Mouse (Mus musculus) left cerebral cortex, adult 8-10 months (tissue): ENCODE results near the gene Zfp593. TPM values are rescaled to one million over a fixed set of nuclear protein-coding genes. Genes with fewer than 3 reads are reported as not detected.
"Not testable (repeated sequence)": the region's sequence is repeated elsewhere in the genome, so short reads cannot be mapped to it uniquely, and the experiment has no call there.

ENCODE experiments used
- DNase-seq, 2 experiments: peaks; one replicate each; pipeline ENCODE4 v3.0.0; 2022; ENCODE audit warnings: low spot score in 2 of 2
- total RNA-seq, 4 experiments: library from RNA; stranded (reverse); gene quantifications; 2 replicates each; pipeline ENCODE4 v1.2.4; 2022

The Zfp593 gene
- 10 to 100 TPM; 10.9 to 12.1 (median 11.3) TPM for total RNA-seq

DNA sequence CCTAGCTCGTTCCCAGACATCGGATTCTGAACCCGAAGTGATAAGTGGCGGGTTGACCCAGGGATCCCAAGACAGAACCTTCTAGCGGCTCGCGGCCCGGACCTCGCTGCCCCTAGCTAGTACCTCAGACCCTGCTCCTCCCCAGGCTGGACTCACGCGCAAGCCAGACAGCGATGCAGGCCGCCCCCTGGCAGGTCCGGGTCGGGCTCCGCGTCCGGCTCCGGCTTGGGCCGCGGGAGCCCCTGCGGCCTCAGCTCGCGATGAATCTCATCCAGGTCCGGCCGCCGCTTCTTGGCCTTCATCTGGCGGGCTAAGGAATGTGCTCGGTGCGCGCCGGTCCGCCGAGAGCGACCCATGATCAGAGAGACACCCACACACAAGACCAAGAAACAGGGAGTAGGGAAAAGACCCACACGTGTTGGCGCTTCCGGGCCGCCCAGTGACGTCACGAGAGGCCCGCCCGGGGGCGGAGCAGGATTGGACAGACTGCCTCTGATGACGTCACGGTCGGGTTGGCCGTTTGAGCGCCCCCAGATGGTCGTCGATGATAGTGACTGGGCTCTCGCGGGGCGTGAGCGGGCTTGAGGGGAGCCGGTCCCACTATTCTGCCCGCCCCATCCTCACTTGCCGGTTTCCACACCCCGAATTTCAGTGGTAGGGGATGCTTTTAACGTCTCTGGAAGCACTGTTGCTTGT, at the start of gene Zfp593:
Gene Zfp593 (minus strand): TSS at position 445 of the 696 bp plus-strand sequence.
- DNase-seq = peak; percentile 91 to 92

DNA sequence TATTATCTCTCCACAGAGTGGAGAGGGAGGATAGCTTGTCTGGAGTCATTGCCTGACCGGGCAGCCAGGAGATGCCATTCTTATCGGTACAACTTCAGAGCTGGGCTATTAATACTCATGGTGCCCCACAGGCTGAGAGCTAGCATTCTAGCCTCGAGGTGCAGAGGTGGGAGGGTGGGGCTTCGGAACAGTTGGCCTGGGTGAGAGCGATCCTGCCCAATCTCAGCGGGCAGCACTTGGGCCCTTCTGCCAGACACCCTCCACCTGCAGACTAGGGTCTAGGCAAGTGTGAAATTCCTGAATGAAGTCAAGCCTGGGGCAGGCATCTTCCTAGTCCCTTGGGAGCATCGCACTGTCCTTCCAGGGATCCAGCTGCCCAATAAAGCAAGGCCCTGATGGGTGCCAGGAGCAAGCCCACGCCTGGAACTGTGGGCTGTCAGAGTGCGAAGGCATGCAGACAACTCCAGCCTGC, 48.3 kb upstream of the Zfp593 start:
- no peak for DNase-seq

DNA sequence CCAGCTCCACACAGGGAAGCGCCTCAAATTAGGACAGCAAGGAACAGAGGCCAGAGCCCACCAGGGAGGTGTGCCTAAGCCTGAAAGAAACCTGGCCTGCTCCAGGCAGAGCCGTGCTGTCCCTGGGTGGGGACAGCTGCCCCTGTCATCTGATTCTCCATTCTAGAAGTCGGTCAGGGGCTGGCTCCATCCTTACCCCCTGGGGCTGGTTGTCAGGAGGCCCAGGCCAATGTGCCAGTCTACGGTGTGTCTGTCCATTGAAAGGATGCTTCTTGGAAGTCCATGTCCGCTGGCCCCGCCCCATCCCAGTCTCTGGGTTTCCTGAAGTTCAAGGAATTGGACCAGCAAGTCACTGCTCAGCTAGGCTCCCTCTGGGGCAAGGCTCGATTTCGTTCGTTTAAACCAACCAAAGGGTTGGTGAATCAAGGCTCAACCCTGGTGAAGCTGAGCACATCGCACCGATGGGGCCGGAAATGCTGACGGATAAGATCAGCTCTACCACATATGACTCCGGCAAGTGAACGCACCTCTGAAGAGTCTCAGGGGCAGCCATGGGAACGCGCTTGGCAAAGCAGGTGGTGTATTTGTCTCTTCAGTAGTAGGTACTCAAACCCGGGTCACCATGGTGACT, 47.8 kb upstream of the Zfp593 start:
- no peak for DNase-seq

DNA sequence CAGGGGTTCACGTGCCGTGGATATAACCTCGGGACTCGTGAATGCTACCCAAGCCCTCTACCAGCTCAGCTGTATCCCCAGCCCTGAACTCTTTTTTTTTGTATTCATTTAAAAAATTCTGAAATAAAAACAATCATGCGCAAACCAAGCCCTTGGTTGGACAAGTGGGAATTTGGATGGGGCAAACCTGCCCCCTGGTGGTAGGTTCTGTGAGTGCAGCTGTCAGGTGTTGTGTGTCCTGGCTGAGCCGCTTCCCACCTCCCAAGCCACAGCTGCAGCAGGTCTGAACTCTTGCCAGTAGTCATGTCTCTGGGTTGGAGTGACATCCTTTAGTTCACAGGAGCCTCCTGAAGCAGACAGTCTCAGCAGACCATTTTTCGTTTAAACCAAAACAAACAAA, 46.7 kb upstream of the Zfp593 start:
- peak in 1 of 2 experiments; percentile 54 for DNase-seq

DNA sequence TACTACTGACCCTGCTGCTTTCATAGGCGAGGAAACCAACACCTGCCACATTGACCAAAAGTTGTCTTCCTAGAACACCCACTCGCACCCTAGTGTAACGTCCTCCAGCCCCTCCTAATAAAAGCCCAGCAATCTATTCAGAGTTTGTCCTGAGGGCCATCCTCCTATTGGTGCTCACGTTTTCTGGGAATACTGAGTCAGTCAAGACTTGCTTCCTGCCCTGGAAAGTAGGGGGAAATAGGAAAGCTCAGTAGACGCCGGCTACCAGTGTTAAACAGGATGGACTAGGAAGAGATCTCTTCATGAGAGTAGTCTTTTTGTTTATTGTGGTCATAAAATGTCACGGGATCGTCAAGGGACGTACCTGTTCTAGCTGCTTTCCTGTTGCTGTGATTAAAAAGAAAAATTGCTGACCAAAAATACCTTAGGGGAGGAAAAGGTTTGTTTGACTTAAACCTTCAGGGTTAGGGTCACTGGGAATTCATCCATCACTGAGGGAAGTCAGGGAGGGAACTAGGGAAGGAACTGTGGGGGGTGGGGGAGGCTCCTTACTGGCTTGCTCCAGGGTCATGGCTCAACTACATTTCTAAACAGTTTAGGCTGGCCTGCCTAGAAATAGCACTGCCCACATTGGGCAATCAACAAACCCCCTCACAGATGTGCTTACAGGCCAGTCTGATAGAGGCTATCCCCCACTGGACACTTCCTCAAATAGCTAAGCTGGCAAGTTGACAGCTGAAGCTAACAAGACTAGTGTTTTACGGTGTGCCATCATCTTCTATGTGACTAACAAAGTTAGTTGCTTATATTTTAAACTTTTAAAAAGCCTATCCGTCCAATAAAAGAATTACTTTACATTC, 43.2 kb upstream of the Zfp593 start:
- no peak for DNase-seq

DNA sequence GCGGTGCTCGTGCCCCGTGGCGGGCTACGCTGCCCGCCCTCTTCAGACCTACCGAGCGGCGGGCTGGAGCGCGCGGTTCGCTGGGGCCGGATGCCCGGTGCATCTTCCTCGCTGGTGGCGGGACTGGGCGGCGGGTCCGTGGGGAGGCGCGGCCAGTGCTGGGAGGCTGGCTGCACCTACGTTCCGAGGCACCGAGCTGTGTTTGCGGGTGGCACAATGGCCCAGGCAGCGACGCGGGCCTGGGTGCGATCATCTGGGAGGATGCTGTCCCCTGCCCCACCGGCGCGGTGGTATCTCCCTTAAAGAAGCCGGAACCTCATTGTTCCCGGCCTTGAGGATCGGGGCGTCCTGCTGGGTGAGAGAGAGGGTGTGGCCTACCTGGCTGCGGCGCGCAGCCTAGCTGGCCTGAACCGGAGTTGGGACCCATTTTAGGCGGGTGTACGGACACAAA, 42.2 kb upstream of the Zfp593 start, which contains the start of gene Pdik1l:
Gene Pdik1l (minus strand): TSS at position 321 of the 451 bp plus-strand sequence.
- DNase-seq = peak; percentile 58 to 63

DNA sequence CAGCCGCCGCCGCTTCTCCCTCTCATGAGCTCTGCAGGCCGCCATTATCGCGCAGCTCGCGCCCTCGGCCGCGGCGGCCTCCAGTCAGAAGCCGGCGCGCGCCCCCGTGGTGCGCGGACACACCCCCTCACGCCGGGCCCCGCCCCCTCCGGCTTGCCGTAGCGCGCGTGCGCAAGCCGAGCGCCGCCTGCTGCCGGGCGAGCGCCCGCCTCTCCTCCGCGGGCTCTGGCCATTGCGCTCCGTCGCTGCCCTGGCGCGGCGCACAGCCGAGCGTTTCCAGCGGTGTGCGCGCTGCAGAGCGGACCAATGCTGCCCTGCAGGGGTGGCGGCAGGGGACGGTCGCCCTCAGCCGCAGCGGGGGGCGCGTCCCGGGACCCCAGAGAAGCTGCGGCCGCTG, 41.8 kb upstream of the Zfp593 start:
- peak; percentile 92 to 94 for DNase-seq

DNA sequence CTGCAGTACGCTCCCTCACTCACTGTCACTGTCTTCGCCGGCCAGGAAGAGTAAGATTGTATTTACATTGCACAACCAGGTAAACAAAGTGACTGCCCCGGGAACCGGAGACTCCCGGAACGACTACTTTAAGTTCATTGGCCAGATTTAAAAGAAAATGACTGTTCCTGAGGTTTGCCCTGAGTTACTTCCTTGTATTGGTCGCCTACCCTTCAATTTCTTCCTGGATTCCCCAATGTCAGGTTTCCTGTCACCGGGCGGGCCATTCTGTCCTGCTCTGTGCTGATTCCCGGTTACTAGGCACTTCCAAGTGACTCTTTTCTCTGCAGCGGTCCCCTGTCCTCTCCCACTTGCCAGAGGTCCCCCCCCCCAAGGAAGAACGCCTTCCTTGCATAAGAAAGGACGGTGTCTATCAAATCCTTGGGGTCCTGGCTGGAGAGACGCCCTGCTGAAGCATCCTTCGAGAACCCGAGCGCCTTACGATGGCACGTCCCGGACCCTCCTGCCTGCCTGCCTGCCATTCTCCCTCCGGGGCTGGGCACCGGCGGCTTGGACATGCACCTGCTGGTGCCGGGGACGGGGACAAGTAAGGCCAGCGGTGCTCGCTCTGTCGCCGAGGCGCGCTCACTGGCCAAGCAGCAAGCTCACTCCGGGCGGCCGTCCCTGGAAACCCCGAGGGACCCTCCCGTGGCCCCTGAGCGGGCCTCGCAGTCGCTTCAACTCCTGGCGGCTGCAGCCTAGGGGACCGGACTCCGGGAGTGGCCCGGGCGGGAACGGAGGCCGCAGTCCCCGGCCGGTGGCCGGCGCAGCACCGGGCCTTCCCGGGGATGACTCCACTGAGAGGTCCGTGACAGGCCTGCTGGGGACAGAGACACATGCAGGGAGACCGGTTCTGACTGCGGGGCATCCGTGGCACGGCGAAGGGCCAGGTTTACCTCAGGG, 41.1 kb upstream of the Zfp593 start:
- DNase-seq = no peak

DNA sequence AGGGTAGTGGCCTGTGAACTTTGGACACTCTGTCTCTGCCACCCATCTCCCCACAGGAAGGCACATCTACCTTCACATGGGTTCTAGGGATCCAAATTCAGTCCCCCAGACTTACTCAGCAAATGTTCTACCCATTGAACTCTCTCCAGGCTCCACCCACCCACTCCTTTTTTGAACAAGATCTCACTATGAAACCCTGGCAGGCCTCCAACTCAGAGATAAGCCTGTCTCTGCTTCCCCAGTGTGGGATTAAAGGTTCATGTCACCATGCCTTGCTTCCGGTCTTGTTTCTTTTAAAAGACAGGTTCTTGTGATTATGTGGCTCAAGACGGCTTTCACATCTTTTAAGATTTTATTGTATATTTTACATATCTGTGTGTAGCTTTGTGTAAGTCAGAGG, 39.5 kb upstream of the Zfp593 start:
- DNase-seq = no peak

DNA sequence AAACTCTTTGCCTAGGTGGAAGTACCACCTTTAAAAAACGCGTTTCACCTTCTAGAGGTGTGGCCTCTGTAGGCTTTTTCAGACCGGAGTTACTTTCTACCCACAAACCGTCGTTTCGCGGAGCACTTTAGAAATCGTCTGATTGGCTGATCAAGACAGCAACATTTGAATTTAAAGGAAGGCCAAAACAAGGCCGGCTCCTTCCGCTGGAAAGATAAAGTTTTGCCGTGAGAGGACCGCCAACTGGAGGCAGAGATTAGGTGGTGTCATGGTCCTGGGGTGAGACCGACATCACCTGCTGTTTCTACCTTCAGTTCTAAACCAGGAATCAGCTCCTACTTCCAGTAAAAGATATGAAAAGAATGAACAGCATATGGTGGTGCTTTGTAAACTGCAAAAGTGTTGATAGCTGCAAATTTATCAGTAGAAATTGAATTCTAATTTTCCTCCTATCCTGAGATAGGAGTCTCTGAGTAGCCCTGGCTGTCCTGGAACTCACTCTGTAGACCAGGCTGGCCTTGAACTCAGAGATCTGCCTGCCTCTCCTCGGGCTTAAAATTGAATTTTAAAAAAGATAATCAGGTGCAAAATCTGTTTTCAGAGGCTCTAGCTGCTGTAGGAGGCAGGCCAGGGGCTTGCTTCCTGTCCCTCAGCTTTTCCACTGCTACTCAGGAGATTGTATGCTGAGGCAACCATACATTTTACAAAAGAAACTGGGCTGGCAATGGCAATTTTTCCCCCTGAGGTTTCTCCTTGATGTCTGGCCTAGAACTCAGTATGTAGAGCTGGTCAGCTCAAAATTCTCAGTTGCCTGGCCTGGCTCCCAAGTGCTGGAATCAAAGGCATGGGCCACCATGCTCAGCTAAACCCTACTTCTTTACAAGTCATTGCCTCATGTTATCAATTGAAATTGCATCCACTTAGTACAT, 28.3 kb upstream of the Zfp593 start:
- no peak for DNase-seq

DNA sequence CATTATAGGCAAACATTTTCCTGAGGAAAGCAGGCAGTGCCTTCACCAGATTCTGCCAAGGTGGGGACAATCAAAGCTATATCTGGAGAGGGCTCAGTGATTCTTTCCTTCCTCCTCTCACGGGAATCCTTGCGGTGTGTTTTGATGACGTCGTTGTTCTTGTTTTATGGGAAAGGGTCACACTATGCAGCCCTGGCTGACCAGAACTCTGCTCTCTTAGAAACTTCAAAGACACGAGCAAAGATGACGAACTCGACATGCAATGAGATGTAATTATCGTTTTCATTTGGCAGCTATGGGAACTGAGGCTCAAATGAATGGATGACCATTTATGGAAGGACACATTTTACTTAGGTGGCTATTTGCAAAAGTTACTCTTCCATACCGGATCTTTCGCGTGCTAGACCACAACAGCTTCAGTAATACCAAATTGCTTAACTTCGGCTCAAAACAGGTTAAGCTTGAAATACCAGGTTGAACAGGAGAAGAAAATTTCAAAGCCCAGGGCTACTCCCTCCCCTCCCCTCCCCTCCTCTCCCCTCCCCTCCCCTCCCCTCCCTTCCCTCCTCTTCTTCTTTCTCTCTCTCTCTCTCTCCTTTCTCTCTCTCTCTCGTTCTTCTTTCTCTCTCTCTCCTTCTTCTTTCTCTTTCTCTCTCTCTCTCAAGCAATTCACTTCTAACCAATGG, 27.5 kb upstream of the Zfp593 start:
- no peak for DNase-seq

DNA sequence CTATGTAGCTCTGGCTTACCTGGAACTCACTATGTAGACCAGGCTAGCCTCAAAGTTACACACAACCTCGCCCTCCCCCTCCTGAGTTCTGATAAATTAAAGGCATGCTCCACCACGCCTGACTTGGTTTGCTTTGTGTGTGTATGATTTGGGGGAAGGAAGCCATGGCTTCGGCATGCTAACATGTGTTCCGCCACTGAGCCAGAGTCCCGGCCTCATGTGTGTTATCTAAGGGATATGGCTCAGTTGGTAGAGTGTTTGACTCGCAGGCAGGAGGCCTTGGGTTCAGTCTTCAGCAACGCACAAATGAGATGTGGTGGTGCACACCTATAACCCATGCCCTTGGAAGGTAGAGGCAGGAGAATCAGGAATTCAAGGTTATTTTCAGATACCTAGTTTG, 26.6 kb upstream of the Zfp593 start:
- no peak for DNase-seq

DNA sequence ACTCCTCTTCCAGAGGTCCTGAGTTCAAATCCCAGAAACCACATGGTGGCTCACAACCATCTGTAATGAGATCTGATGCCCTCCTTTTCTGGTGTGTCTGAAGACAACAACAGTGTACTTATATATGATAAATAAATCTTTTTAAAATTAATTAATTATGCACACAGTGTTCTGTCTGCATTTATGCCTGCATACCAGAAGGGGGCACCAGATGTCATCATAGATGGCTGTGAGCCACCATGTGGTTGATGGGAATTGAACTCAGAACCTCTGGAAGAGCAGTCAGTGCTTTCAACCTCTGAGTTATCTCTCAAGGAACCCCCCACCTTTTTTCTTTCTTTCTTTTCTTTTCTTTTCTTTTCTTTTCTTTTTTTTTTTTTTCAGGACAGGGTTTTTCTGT, 24.2 kb upstream of the Zfp593 start:
- DNase-seq = not testable (repeated sequence)

DNA sequence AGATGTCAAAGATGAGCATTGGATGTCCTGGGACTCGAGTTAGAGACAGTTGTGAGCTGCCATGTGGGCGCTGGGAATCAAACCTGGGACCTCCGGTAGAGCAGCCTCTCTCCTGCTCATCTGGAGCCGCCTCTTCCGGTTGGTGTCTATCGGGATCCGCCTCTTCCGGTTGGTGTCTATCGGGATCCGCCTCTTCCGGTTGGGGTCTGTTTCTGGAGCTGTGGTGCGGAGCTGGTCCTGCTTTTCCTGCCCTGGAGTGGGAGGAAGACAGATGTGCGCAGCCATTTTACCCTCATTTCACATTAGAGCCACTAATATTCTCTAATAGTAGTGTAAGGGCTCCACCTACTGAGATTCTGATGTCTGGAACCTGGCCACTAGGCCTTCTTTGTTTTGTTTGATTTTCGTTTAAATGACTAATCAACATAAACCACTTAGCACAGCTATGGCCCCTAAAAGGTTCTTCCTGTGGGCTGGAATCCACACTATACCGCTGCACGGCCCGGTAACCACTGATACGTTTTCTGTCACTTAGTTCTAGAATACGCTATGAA, 22.8 kb upstream of the Zfp593 start:
- DNase-seq = no peak

DNA sequence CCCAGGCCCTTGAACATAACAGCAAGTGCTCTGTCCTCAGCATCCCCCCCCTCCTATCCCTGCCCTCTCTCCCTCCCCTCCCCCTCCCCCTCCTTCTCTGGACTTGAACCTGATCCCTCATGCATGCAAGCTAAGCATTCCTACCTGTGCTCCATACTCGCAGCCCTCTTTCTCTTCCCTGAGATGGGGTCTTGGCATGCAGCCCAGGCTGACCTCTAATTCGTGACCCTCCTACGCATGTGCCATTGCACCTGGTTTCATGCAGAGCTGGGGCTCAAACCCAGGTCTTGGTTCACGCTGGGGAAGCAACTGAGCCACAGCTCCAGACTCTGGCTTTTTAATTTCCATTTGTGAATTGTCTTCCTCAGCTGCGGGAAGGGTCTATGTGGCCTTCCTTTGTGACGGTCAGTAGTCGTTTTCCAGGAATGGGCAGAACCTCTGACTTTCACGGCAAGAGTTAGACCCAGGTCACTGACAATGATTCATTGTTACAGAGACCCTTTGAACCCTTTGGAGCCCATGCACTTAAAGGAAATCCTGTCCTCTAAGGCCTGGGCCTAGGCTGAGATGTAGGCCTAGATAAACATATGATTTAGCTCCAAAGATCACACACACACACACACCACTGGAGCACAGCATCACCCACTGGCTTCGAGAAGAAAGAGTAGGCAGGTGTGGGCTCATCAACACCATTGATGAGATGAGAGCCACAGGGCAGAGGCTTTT, 20.6 kb upstream of the Zfp593 start:
- DNase-seq = no peak

DNA sequence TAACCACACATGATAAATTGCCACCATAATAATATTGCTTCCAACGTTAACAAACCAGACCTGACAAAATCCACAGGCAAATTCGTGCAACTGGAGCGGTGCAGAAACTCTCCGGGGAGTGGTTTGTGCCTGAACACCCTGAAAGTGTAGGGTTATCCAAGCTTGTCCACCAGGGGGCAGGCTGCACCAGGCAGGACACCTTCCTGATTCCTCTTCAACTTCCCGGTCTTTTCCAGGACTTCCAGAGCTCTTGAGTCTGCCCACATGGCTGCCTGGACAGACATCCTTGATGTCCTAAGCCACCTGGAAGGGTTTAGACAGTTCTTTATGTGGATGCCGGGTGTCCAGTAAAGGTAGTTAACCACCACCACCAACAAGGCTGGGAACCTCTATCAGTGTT, 17.8 kb upstream of the Zfp593 start:
- no peak for DNase-seq

DNA sequence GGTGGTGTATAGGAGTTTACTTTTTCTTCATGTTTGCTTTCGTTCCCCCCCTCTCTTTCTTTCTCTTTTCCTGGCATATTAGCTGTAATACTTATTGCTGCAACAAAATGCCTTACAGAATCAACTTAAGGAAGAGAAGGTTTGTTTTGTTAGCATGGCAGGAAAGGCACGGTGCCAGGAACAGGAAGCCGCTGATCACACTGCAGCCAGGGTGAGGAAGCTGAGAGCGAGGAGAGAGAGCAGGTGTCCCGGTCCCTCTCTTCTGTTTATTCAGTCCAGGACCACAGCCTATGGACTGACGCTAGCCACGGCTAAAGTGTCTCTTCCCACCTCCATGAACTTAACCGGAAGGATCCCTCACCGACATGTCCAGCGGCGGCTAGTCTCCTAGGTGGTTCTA, 13.0 kb upstream of the Zfp593 start:
- no peak for DNase-seq
